Mouse (Mus musculus) lung, adult 2 months (tissue): Measurements from ENCODE around the gene Amer2.

Experiments
- CTCF ChIP-seq: fragments of 200-500 bp; IDR thresholded peaks from 2 replicates; pipeline ENCODE4 v1.5.1; 2011; ENCODE audit warnings: mild to moderate bottlenecking, low read length, control low read depth; ENCODE audit not compliant: insufficient read depth
- POLR2A ChIP-seq: fragments of 200-500 bp; IDR thresholded peaks from 2 replicates; pipeline ENCODE4 v1.6.1; 2011; ENCODE audit warnings: low read depth, mild to moderate bottlenecking, control low read depth, low read length, borderline replicate concordance; ENCODE audit errors: extremely low read depth

- TF ChIP-seq CTCF (no peak), POLR2A (no peak)
Observed at GRCm38 (mm10) chr14:60361380-60362212, 11.5 kb upstream of the Amer2 start.
